Mouse (Mus musculus) kidney, adult 2 months (tissue): ENCODE results near the gene Gsg1. TPM values are rescaled to one million over a fixed set of nuclear protein-coding genes. Genes with fewer than 3 reads are reported as not detected.

Experiments
- DNase-seq: peaks from one replicate; pipeline ENCODE4 v3.0.0; 2021
- H3K27ac ChIP-seq: fragments of 200-500 bp; 2 replicates; pipeline ENCODE4 v1.5.1; 2012; ENCODE audit warnings: low read depth, low read length, control low read depth, inconsistent platforms; ENCODE audit not compliant: insufficient read depth
- H3K27me3 ChIP-seq: fragments of 200-500 bp; replicated peaks from 2 replicates; pipeline ENCODE4 v1.6.1; 2012; ENCODE audit warnings: mild to moderate bottlenecking, moderate library complexity, low read length, inconsistent platforms; ENCODE audit not compliant: control insufficient read depth, insufficient read depth
- H3K36me3 ChIP-seq: fragments of 200-500 bp; 2 replicates; pipeline ENCODE4 v1.6.1; 2012; ENCODE audit warnings: mild to moderate bottlenecking, moderate library complexity, low read length, inconsistent platforms; ENCODE audit not compliant: control insufficient read depth, insufficient read depth
- H3K4me1 ChIP-seq: fragments of 200-500 bp; 2 replicates; pipeline ENCODE4 v1.6.1; 2011; ENCODE audit warnings: low read length; ENCODE audit not compliant: control insufficient read depth, insufficient read depth
- H3K4me3 ChIP-seq: fragments of 200-500 bp; 2 replicates; pipeline ENCODE4 v1.5.1; 2011; ENCODE audit warnings: mild to moderate bottlenecking, low read depth, low read length, control low read depth; ENCODE audit not compliant: insufficient read depth
- CTCF ChIP-seq: fragments of 200-500 bp; conservative IDR thresholded peaks from 2 replicates; pipeline ENCODE4 v1.5.1; 2011; ENCODE audit warnings: low read depth, mild to moderate bottlenecking, control low read depth, low read length, moderate library complexity, mixed read lengths; ENCODE audit not compliant: insufficient read depth, insufficient read length
- POLR2A ChIP-seq: fragments of 200-500 bp; IDR thresholded peaks from one replicate; pipeline ENCODE4 v1.6.1; 2011; ENCODE audit warnings: low read depth, low read length, control low read depth
- WGBS: fragments of 180-500 bp; shearing (Covaris S2); methylation state at CpG from one replicate; pipeline ENCODE4 v1.1.7; 2018; 5-methylcytosine and 5-hydroxymethylcytosine counted together
- polyA plus RNA-seq: library from polyadenylated mRNA; depleted of rRNA; stranded (reverse); fragments of >200 nt; gene quantifications from 2 replicates; pipeline ENCODE4 v1.2.3, GENCODE M21; 2012; rRNA removed

Gsg1 gene
- 0.55 and 1.4 TPM in 2 replicates for polyA plus RNA-seq

DNA sequence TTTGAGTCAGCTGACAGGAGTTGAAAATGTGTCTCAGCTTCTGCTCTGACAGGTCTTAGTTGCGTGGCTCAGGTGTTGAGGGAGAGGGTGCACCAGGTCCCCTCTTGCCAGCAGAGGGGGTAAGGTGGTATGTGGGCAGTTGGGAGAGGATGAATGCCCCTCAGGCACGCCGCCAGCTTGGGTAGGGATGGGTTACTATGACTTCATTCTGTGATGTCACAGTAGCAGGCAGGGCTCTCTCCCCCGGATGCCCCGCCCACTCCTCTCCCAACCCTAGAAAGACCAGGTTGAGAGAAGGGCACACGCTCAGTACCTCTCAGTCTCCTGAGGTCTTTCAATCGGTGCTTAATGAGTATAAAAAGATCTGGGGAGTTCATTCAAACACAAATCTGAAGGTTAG is at the start of gene Gsg1:
Gsg1 (minus strand) TSS at position 199 of the 400 bp plus-strand sequence.
- H3K27me3 ChIP-seq: no peaks in the 10 kb centered on the region
- WGBS: 84% methylated on average over 7 of the region's 7 CpGs
- no peak for DNase-seq
- no peak within 1 kb of the TSS for H3K4me3 ChIP-seq
- no peaks in the 10 kb centered on the region for H3K4me1 ChIP-seq
- H3K36me3 ChIP-seq: no peaks in the 10 kb centered on the region
- H3K27ac ChIP-seq: no peak within 1 kb of the TSS
- TF ChIP-seq POLR2A: no peak
- TF ChIP-seq CTCF: no peak

DNA sequence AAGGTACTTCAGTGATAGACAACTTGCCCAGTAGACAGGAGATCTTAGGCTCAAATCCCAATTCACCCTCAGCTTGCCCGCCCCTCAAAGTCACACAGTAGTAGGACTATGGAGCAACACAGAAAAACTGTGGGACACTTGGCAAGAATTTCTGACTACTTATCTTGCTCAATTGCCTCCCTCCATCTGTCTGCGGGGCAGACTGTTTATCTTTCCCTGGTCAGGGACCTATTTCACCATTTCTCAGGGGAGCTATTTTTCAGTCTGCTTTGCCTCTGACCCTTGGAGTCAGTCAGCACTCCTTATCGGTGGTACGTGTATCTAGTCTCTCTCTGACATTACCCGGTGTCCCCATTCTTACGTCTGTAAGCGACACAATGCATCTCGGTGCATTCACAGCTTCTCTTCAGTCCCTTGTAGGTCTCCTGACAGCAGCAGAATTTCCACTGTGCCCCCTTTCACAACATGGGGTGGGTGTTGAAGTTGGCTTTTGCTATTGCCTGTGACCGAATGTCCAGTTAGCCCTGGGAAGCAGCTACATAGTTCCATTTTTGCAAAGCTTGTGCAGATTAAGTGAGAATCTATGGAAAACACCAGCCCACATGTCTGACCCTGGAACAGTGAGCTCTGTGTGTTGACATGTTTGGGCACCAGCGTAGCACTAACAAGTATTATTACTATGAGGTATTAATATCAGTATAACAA is 48.4 kb upstream of the Gsg1 start:
- DNase-seq: peak; percentile 32
- H3K27ac ChIP-seq: no peak overlapping the region
- no peak overlapping the region for H3K4me3 ChIP-seq
- H3K27me3 ChIP-seq: no peaks in the 10 kb centered on the region
- TF ChIP-seq CTCF (no peak), POLR2A (no peak)
- peaks cover 2% of the 10 kb centered on the region; the same call in 1 of the 2 replicates for H3K4me1 ChIP-seq
- 74% methylated on average over 10 of the region's 10 CpGs for WGBS
- no peaks in the 10 kb centered on the region for H3K36me3 ChIP-seq

DNA sequence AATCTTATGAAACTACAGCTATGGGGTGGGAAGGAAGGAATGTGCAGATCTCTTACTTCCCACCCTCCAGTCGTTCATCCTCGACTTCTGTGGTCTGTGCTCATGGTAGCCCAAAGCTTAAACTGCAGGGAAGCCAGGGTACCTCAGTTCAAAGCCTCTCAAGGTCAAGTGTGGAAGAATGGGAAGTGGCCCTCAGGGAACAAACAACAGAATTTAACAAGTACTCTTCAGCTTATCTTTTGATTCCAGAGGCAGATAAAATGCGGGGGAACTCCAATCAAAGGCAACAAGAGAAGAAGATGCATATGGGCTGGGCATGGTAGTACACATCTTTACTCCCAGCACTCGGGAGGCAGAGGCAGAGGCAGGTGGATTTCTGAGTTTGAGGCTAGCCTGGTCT is 46.3 kb upstream of the Gsg1 start:
- WGBS: 82% methylated on average over 4 of the region's 4 CpGs
- no peak overlapping the region for H3K4me3 ChIP-seq
- DNase-seq: no peak
- H3K4me1 ChIP-seq: peaks cover 4% of the 10 kb centered on the region; the same call in 1 of the 2 replicates
- no peaks in the 10 kb centered on the region for H3K27me3 ChIP-seq
- H3K27ac ChIP-seq: no peak overlapping the region
- no peak for TF ChIP-seq POLR2A
- TF ChIP-seq CTCF: no peak
- H3K36me3 ChIP-seq: no peaks in the 10 kb centered on the region

DNA sequence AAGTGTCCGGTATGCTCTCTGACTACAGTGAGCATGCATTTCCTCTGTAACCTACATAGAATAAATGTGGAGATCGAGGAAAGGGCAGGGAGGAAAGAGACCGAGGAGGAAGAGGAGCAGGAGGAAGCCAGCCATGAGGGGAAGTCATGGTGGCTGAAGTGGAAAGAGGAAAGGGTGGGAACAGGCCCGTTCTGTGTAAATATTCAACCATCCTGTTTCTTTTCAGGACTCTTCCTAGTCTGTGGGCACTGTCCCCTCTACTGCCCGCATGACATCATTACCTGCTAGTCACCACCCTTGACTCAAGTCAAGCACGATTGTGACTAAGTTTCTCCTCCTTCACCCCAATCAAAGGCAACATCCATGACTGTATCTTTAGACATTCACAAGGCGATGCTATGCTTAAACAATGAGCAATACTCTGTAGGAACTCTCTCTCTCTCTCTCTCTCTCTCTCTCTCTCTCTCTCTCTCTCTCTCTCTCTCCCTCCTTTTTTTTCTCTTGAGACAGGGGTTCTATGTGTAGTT is 44.9 kb upstream of the Gsg1 start:
- H3K36me3 ChIP-seq: no peaks in the 10 kb centered on the region
- no peak overlapping the region for H3K4me3 ChIP-seq
- DNase-seq: no peak
- H3K27me3 ChIP-seq: no peaks in the 10 kb centered on the region
- WGBS: 69% methylated on average over 7 of the region's 7 CpGs
- no peak for TF ChIP-seq POLR2A
- TF ChIP-seq CTCF: no peak
- no peak overlapping the region for H3K27ac ChIP-seq
- 0 out of 2 replicates have a peak, but pooled peaks cover 2% of the 10 kb centered on the region for H3K4me1 ChIP-seq

DNA sequence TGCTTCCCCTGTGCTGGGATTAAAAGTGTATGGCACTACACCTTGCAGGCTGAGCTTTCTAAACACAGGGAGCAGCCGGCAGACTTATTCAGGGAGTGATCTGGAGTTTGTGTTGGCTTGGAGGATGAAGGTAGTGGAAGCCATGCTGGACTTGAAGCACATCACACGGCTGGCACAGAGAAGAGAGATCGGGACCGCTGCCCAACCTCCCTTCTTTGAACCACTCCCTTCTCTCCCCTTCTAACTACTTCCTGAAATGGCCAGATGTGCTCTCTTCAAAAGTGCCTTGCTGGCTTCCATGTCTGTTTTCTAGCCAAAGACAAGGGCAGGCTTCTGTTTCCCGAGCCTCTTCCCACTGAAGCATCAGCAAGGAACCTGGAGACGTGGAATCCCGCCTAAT is 43.4 kb upstream of the Gsg1 start:
- 85% methylated on average over 7 of the region's 7 CpGs for WGBS
- Histone ChIP-seq H3K4me1 (0 out of 2 replicates have a peak, but pooled peaks cover 2% of the 10 kb centered on the region), H3K27me3 (no peaks in the 10 kb centered on the region), H3K36me3 (no peaks in the 10 kb centered on the region), H3K4me3 (no peak overlapping the region), H3K27ac (no peak overlapping the region)
- TF ChIP-seq POLR2A (no peak), CTCF (no peak)
- DNase-seq: no peak

GRCm38 (mm10) chr6:135296267-135296666 is 42.1 kb upstream of the Gsg1 start:
- peak; percentile 18 for DNase-seq
- no peaks in the 10 kb centered on the region for H3K27me3 ChIP-seq
- no peak for TF ChIP-seq POLR2A
- TF ChIP-seq CTCF: no peak
- no peak overlapping the region for H3K4me3 ChIP-seq
- H3K27ac ChIP-seq: no peak overlapping the region
- 58% methylated on average over 17 of the region's 17 CpGs for WGBS
- 0 out of 2 replicates have a peak, but pooled peaks cover 2% of the 10 kb centered on the region for H3K4me1 ChIP-seq
- no peaks in the 10 kb centered on the region for H3K36me3 ChIP-seq

DNA sequence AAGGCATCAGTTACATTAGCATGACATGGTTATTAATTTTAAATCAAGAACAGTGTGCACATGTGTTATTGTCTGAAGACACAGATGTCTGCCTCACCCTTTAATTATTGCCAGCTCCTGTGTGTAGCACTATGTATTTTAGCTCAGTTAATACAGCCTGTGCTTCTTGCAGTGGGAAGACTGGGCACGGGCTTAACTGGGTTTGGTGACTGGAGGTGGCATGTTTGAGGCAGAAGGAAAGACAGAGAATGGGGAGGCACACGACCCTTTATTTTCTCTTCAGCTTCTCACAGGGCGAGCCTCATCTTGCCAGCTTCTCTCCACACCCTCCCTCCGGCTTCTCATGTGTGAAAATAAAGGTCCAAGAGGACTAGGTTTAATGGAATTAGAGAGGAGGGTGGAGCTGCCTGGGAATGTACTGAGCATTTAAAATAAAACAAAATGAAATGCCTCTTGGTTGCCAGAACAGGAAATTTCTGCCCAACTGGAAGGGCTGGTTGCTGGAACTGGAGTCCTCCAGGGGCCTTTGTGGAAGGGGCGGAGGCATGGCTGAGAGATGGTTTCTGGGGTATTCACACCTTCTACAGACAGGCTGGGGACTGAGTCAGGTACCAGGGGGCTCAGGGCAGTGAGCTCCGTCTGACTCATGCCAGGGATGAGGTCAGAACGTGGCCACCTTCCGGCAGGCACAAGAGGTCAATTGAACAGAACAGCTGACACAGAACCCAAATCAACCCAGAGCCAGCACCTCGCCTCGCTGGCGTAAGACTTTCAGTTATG is 41.1 kb upstream of the Gsg1 start:
- peak; percentile 50 for DNase-seq
- 53% methylated on average over 11 of the region's 11 CpGs for WGBS
- H3K27me3 ChIP-seq: no peaks in the 10 kb centered on the region
- TF ChIP-seq POLR2A: no peak
- TF ChIP-seq CTCF: no peak
- H3K4me3 ChIP-seq: no peak overlapping the region
- peak overlapping the region; percentile 62 for H3K27ac ChIP-seq
- 0 out of 2 replicates have a peak, but pooled peaks cover 2% of the 10 kb centered on the region for H3K4me1 ChIP-seq
- H3K36me3 ChIP-seq: no peaks in the 10 kb centered on the region
